Mouse (Mus musculus): Measurements from ENCODE around the gene Adipor1. TPM values are rescaled to one million over a fixed set of nuclear protein-coding genes. Genes with fewer than 3 reads are reported as not detected.

The Adipor1 gene
- 129 and 132 TPM in 2 replicates for total RNA-seq (2021)
- long read RNA-seq, transcript Adipor1-202 (8 exons, 3,446 nt) = minor isoform, 77 of 357 reads
- long read RNA-seq, transcript Adipor1-201 (8 exons, 3,123 nt) = major isoform, 217 of 357 reads
- long read RNA-seq, partial matches to known transcripts = 11 of 357 reads
- long read RNA-seq, other reads (novel, unspliced or antisense) = 50 of 357 reads

GRCm38 (mm10) chr1:134415168-134415831 is at the start of gene Adipor1:
Adipor1 (plus strand) TSS chr1:134415378.
- DNase-seq = peak; percentile 98

GRCm38 (mm10) chr1:134365491-134365890 is 49.7 kb upstream of the Adipor1 start:
- DNase-seq = no peak

DNA sequence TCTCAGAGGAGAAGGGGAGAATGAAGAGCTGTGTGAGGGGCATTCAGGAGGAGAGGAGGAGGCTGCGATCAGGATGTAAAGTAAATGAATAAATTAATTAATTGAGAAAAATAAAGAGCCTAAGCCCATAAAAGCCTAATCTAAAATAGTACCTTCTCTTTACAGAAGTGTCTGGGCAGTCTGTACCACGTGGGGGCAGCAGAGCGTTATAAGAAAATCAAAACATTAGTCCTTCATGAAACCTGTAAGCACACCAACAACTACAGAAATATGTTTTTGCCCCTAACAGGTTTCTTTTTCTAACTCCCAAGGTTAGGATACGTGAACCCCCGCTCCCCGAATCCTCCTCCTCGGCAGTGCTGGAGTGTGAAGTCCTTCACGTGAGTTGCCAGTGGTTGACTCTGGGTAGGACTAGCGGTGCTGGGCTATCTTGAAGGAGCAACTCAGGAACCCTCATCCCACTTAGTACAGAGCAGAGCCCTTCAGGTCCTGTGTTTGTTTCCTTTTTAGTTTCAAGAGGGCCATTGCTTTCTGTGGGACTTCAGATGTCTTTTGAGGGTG is 46.3 kb upstream of the Adipor1 start:
- peak; percentile 63 for DNase-seq

DNA sequence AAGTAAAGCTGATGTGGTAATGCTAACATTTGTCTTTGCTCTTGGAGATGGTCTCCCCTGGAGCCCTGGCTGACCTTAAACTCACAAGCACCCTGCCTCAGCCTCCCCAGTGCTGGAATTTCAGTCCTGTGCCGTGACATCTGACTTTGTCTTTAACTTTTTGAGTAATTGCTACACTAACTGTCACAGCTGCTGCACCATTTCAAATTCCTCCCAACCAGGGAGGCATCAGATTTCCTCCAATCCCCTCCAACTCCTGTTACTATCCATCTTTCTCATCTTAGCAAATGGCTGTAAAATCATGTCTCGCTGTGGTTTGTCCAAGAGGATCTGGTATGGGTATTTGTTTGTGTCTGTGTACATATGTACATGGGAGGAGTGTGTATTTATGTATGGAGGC is 41.1 kb upstream of the Adipor1 start:
- DNase-seq = no peak

DNA sequence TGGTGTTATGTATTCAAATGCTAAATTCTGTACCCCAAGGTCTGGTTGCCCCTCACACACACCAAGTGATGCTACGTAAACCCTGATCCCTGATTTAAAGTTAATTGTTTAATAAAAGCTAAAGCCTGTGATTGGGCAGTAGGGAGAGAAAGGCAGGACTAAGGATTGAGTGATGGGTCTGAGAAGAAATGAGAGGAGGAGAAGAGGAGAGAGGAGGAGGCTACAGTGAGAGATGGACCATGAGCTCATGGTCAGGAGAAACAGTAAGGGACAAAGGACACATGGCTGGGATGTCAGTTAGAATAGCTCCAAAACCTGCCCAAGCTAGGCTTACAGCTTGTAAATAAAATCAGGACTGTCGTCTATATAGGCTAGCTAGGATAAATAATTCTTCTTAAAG is 34.1 kb upstream of the Adipor1 start:
- DNase-seq = no peak

GRCm38 (mm10) chr1:134381795-134382625 is 33.2 kb upstream of the Adipor1 start:
- DNase-seq = no peak

DNA sequence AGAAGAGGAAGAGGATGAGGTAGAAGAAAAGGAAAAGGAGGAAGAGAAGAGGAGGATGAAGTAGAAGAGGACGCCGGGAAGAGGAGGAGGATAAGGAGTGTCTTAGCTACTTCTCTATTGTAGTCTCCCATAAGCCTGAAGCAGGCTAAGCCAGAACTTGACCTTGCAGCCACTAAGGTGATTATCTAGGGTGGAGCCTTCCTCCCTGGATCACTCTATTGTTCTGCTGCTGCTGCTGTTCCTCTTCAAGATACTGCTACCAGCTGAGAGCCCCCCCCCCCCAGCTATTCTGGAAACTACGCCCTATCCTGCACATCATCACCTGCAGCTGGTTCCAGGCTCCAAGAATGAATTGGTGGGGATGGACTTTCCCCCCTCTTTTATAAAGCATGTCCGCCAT is 30.6 kb upstream of the Adipor1 start:
- DNase-seq = no peak

- no peak for DNase-seq
Measured at GRCm38 (mm10) chr1:134385176-134385575, 30.0 kb upstream of the Adipor1 start.

DNA sequence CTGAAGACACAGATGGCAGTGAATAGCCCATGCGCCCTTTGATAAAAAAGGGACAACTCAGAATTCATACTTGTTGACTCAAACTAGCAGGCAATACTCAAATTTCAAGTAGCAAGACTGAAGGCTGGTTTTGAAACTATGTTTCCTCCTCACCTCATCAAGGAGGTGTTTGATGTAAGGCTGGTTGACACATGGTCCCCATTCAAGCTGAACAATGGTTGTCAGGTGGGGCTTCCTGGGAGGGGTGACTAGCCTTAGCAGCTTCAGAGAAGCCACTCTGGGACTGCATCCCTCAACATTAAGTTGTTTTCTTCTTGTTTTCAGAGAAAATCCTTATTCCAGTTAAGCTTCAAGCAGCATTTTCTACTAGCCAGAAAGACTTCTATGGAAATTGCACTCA is 29.5 kb upstream of the Adipor1 start, which contains the start of gene 4933406M09Rik:
TSS of gene 4933406M09Rik (plus strand) at position 275 of the 400 bp plus-strand sequence.
- no peak for DNase-seq

DNA sequence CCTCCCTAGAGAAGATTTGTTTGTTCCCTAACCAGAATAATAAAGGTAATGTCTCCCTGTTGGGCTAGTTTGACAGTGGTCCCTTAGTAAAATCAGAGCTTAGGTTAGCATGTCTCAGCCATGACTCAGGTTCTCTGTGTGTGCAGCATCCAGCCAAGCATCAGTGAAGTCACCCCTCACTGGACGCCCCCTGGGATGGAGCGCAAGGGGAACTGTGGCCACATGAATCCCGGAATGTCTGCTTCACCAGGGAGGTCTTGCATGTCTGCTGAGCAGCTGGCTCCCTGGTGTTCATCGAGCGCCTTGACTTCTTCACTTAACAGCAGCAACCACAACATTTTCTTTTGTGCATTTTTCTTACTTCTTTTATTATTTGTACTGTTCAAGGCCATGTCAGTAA is 21.4 kb upstream of the Adipor1 start:
- no peak for DNase-seq

- DNase-seq = no peak
Measured at GRCm38 (mm10) chr1:134398210-134398609, 17.0 kb upstream of the Adipor1 start.

DNA sequence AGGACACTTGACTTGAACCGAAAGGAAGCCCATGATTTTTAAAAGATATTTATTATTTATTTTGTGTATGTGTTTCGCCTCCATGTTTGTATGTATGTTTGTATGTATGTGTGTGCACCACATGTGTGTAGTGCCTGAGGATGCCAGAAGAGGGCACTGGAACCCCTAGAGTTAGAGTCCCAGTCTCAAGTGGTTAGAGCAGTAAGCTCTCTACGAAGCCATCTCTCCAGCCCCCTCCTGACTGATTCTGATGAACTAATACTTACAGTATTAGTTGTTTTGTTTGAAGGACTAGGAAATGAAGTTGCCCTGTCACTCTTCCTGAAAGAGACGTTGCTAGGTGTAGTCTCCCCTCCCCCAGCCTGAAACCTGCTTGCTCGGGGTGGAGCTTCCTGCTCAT is 15.4 kb upstream of the Adipor1 start:
- no peak for DNase-seq

- peak; percentile 83 for DNase-seq
Measured at GRCm38 (mm10) chr1:134405509-134406413, 9.4 kb upstream of the Adipor1 start, which contains the start of gene Cyb5r1. Cyb5r1 (plus strand) TSS chr1:134405559.

- no peak for DNase-seq
Measured at GRCm38 (mm10) chr1:134406414-134406771, 8.8 kb upstream of the Adipor1 start.

DNA sequence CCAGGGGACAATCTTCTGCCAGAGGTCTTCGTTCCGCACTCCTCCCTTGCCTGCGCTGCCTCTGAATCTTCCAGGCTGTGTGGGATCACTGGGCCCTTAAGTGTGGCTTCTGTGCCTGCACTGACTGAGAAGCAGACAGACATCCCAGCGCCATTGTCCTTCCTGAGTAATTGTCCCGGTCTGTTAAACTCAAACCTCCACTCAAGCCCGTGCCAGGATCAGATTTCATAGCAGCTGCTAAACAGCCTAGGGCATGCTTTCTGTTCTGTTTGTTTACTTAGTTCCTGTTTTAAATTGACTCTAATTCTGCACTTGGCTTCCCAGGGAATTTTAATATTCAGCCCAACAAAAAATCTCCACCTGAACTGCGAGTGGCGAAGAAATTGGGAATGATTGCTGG is 7.1 kb upstream of the Adipor1 start:
- DNase-seq = no peak

- no peak for DNase-seq
Measured at GRCm38 (mm10) chr1:134411706-134412629, 3.2 kb upstream of the Adipor1 start.

- no peak for DNase-seq
Measured at GRCm38 (mm10) chr1:134414038-134414437, 1.1 kb upstream of the Adipor1 start.

- no peak for DNase-seq
Measured at GRCm38 (mm10) chr1:134414501-134415167, 544 bp upstream of the Adipor1 start.

DNA sequence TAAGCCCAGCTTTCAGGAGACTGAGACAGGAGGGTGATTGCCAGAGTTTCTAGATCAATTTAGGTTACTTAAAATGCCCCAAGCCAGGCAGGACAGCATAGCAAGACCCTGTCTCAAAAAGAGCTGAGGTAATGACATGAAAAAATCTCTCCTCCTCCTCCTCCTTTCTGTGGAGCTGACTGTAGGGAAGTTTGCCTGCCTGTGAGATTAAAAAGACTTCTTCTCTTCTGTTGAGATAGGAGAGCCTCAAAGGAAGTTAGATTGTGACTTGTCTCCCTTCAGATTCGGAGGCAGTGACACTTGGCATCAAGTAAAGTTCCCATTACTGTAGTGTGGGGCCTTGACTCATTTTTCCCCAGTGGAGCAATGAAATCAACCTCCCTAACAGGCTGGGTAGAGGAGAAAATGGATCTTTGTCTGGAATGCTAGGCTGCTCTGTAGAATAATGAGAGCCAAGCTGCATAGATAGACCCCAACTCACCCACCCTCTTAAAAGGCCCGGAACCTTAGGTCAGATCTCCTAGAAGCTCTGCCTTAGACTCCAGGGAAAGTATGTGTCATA is 3.3 kb downstream of the Adipor1 start:
- no peak for DNase-seq

DNA sequence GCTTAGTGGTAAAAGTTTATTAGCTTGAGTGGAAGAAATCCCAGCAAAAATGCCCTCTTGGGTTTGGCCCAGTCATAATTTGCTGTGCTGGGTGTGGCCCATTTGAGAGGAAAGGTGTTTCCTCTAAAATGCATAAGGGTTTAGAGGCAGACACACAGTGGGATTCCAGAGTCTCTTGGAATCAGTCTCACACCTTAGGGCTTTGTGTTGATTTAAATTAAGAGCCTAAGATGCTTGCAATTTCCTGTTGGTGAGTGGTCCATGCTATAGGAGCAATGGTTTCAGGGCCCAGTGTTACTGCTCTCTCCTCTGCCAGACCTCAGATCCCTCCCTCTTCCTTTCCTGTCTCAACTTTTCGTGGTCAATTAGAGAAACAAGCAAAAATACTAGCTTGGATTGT is 4.0 kb downstream of the Adipor1 start:
- DNase-seq = no peak
